Mouse (Mus musculus) ES-Bruce4 (cell line): ENCODE results near the gene Map4k4.

ENCODE experiments used
- CTCF ChIP-seq: IDR thresholded peaks from one replicate; pipeline ENCODE4 v1.8.1; 2011; ENCODE audit warnings: low read depth, low read length
- EP300 ChIP-seq: IDR thresholded peaks from 2 replicates; pipeline ENCODE4 v1.6.1; 2011; ENCODE audit warnings: low read depth, low read length; ENCODE audit not compliant: insufficient read depth

DNA sequence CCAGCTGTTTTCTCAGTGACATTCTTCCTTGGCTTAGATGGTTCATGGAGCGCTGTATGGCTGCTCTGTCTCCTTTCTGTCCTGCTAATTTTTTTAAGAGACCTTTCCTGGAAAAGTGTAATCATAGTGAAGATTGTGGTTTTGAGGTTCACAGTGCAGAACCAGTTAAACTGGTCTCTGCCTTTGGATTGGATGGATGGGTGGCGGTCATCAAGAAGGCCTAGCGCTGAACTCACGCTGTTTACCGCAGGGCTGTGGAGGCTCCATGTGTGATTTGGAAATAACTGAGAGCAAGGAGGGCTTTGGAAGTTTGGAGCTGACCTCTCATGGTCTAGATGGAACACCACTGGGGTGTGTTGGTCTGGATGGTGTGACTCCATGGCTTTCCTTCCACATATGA is 56.0 kb downstream of the Map4k4 start:
- no peak for TF ChIP-seq CTCF
- no peak for TF ChIP-seq EP300
